Mouse (Mus musculus) midbrain, embryonic 15.5 days (tissue): ENCODE results near the gene Vgf. TPM values are rescaled to one million over a fixed set of nuclear protein-coding genes. Genes with fewer than 3 reads are reported as not detected.

Experiments used
- ATAC-seq: fragments of 200-750 bp; cut with Nextera tagmentation; replicated peaks from 2 replicates; pipeline ENCODE4 v1.8.0; 2017; ENCODE audit warnings: moderate TSS enrichment
- H3K27ac ChIP-seq: fragments of 300-500 bp; sonication (generic); 2 replicates; pipeline ENCODE4 v1.5.1; 2015; ENCODE audit warnings: mild to moderate bottlenecking, inconsistent platforms
- H3K27me3 ChIP-seq: fragments of 300-500 bp; sonication (generic); replicated peaks from 2 replicates; pipeline ENCODE4 v1.6.1; 2015; ENCODE audit warnings: inconsistent platforms
- H3K36me3 ChIP-seq: fragments of 300-500 bp; sonication (generic); replicated peaks from 2 replicates; pipeline ENCODE4 v1.6.1; 2015; ENCODE audit warnings: inconsistent platforms
- H3K4me1 ChIP-seq: fragments of 300-500 bp; sonication (generic); 2 replicates; pipeline ENCODE4 v1.6.1; 2015; ENCODE audit warnings: inconsistent platforms
- H3K4me2 ChIP-seq: fragments of 300-500 bp; sonication (generic); 2 replicates; pipeline ENCODE4 v1.6.1; 2015; ENCODE audit warnings: inconsistent platforms, mild to moderate bottlenecking, moderate library complexity
- H3K4me3 ChIP-seq: fragments of 300-500 bp; sonication (generic); 2 replicates; pipeline ENCODE4 v1.5.1; 2015; ENCODE audit warnings: mild to moderate bottlenecking, inconsistent platforms
- H3K9ac ChIP-seq: fragments of 300-500 bp; sonication (generic); 2 replicates; pipeline ENCODE4 v1.6.1; 2015; ENCODE audit warnings: mild to moderate bottlenecking, inconsistent platforms
- H3K9me3 ChIP-seq: fragments of 300-500 bp; sonication (generic); 2 replicates; pipeline ENCODE4 v1.6.1; 2016; ENCODE audit warnings: inconsistent platforms
- WGBS: fragments of 180-500 bp; shearing (Covaris S2); methylation state at CpG from one replicate; pipeline ENCODE4 v1.1.7; 2015; ENCODE audit warnings: mixed read lengths; 5-methylcytosine and 5-hydroxymethylcytosine counted together
- microRNA counts: library from miRNA; unstranded; fragments of <30 nt; microRNA quantifications from one replicate; lab custom pipeline; 2016
- microRNA-seq: library from miRNA; unstranded; fragments of <30 nt; microRNA quantifications from one replicate; pipeline ENCODE4, GENCODE M21; 2016
- polyA plus RNA-seq: library from polyadenylated mRNA; unstranded; fragments of >200 nt; fragmentation: Nextera tagmentation; extraction: Ambion mirVana; gene quantifications from 2 replicates; pipeline ENCODE4 v1.2.1, GENCODE M21; 2015

Gene Vgf
- polyA plus RNA-seq, 1 experiment from 2014 or later: 9.9 TPM

GRCm38 (mm10) chr5:137075726-137076125 lies 49.5 kb downstream of the Vgf start:
- Histone ChIP-seq H3K4me2 (no peak overlapping the region), H3K9me3 (no peaks in the 10 kb centered on the region), H3K27ac (no peak overlapping the region), H3K27me3 (no peaks in the 10 kb centered on the region), H3K36me3 (no peaks in the 10 kb centered on the region), H3K4me1 (peaks cover 19% of the 10 kb centered on the region), H3K4me3 (no peak overlapping the region), H3K9ac (no peak overlapping the region)
- no peak for ATAC-seq
- WGBS: 65% methylated on average over 6 of the region's 6 CpGs

DNA sequence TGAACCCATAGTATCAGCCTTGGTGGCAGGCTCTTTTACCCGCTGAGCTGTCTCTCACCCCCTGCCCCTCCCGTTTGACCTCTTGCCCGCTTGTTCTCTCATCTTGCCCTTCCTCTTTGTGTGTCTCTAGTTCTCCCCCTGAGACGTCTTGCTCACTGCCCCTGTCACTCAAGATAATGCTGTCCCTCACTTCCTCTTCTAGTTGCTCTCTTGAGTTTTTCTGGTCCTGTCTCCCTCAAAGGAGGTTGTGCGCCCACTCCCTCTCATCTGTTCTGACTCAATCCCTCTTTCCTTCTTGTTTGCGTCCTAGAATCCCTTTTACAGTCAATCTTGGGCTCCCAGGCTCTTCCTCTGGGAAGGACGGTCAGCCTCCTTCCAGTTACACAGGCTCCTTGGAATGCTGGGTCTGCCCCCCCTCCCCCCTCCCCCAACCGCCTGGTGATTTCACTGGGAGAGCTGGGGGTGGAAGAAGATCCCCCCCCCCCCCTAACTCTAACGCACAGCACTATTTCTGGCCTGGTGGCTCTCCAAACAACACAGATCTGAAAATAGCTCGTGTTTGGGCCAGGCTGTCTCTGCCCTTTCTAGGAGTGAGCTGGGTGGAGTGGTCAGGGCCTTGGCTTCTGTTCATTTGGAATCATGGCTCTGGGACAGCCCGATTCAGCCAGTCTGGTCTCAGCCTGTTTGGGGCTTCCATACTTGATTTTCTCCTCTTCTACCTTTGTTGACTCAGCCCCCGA lies 50.2 kb downstream of the Vgf start:
- Histone ChIP-seq H3K4me1 (peaks cover 19% of the 10 kb centered on the region), H3K9ac (no peak overlapping the region), H3K27me3 (no peaks in the 10 kb centered on the region), H3K4me2 (no peak overlapping the region), H3K4me3 (no peak overlapping the region), H3K36me3 (no peaks in the 10 kb centered on the region), H3K9me3 (no peaks in the 10 kb centered on the region), H3K27ac (no peak overlapping the region)
- ATAC-seq: no peak
- WGBS: 43% methylated on average over 11 of the region's 12 CpGs

GRCm38 (mm10) chr5:137077187-137077586 lies 51.0 kb downstream of the Vgf start:
- Histone ChIP-seq H3K4me2 (no peak overlapping the region), H3K4me1 (peaks cover 13% of the 10 kb centered on the region), H3K9me3 (no peaks in the 10 kb centered on the region), H3K36me3 (no peaks in the 10 kb centered on the region), H3K27me3 (no peaks in the 10 kb centered on the region), H3K27ac (no peak overlapping the region), H3K4me3 (no peak overlapping the region), H3K9ac (no peak overlapping the region)
- WGBS: 89% methylated on average over 7 of the region's 7 CpGs
- no peak for ATAC-seq

DNA sequence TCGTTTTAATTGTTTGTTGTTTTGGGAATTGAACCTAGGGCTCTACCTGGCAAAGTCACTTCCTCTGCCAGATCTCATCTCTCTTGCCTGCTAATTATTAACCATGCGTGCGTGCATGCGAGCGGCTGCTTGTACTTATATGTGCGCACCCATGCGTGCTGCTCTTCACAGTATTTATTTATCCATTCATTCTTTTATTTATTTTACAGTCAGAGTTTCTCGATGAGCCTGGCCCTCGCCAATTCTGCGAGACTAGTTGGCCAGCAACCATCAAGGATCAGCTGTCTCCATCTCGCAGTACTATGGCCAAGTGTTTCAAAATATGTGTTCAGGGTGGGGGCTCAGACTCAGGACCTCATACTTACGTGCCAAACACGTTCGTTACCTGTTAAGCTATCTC lies 51.8 kb downstream of the Vgf start:
- no peaks in the 10 kb centered on the region for H3K36me3 ChIP-seq
- no peaks in the 10 kb centered on the region for H3K27me3 ChIP-seq
- WGBS: 88% methylated on average over 14 of the region's 14 CpGs
- no peak for ATAC-seq
- no peaks in the 10 kb centered on the region for H3K9me3 ChIP-seq
- no peak overlapping the region for H3K4me2 ChIP-seq
- no peak overlapping the region for H3K9ac ChIP-seq
- H3K27ac ChIP-seq: no peak overlapping the region
- H3K4me1 ChIP-seq: peaks cover 7% of the 10 kb centered on the region
- no peak overlapping the region for H3K4me3 ChIP-seq

DNA sequence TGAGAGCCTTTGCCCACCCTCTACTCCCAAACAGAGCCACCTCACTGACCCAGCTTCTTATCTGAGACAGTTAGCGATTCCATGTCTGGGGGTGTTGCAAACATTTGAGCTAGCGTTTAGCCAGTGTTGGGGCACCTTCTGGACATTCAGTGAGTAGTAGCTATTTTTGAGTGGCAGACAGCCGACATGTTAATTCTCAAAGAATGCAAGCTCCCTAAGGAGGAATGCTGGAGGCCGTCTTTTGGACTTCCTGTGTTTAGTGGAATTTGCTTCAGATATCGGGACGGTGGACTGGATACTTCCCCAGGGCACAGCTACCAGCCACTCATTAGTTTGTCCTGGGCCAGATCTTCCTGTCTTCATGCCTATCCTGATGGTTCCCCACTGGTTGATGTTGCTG lies 52.4 kb downstream of the Vgf start:
- Histone ChIP-seq H3K27ac (no peak overlapping the region), H3K9ac (no peak overlapping the region), H3K27me3 (no peaks in the 10 kb centered on the region), H3K9me3 (no peaks in the 10 kb centered on the region), H3K36me3 (no peaks in the 10 kb centered on the region), H3K4me1 (peaks cover 7% of the 10 kb centered on the region), H3K4me2 (no peak overlapping the region), H3K4me3 (no peak overlapping the region)
- WGBS: 73% methylated on average over 6 of the region's 6 CpGs
- ATAC-seq: no peak

GRCm38 (mm10) chr5:137079849-137080248 lies 53.7 kb downstream of the Vgf start:
- no peak overlapping the region for H3K4me2 ChIP-seq
- 61% methylated on average over 5 of the region's 5 CpGs for WGBS
- H3K36me3 ChIP-seq: no peaks in the 10 kb centered on the region
- H3K9me3 ChIP-seq: no peaks in the 10 kb centered on the region
- H3K4me1 ChIP-seq: no peaks in the 10 kb centered on the region
- no peak overlapping the region for H3K4me3 ChIP-seq
- no peaks in the 10 kb centered on the region for H3K27me3 ChIP-seq
- no peak for ATAC-seq
- no peak overlapping the region for H3K9ac ChIP-seq
- no peak overlapping the region for H3K27ac ChIP-seq

MicroRNAs encoded within 50 kb of the gene (microRNA counts, 519-probe panel; counts per million panel counts)
- not detected for microRNA mmu-miR-702 (lab: Ali Mortazavi, UCI)

Small RNA genes within 50 kb of the gene (microRNA-seq; reads per million reads assigned to microRNA genes)
- 90.1 reads per million, percentile 53 among the genes with 10 or more reads in this experiment for gene Mir702

Other genes starting within 250 kb of the Vgf start
- 31.6 and 34.3 TPM in 2 replicates for gene Col26a1, start 143.2 kb upstream of the Vgf start, polyA plus RNA-seq
- gene Ift22, start 118.2 kb upstream of the Vgf start, polyA plus RNA-seq: 125 and 132 TPM in 2 replicates
- 357 and 367 TPM in 2 replicates for gene Fis1, start 73.1 kb upstream of the Vgf start, polyA plus RNA-seq
- gene Cldn15, start 59.8 kb upstream of the Vgf start, polyA plus RNA-seq: 0.18 and 0.36 TPM in 2 replicates
- gene Plod3, start 39.4 kb upstream of the Vgf start, polyA plus RNA-seq: 38.9 and 44.1 TPM in 2 replicates
- 131 and 132 TPM in 2 replicates for gene Znhit1, start 38.4 kb upstream of the Vgf start, polyA plus RNA-seq
- gene Ap1s1, start 19.7 kb downstream of the Vgf start, polyA plus RNA-seq: 284 TPM in 2 replicates
- 0.34 and 0.41 TPM in 2 replicates for gene Serpine1, start 45.9 kb downstream of the Vgf start, polyA plus RNA-seq
- 1.9 and 2.5 TPM in 2 replicates for gene Trim56, start 89.8 kb downstream of the Vgf start, polyA plus RNA-seq
- gene Muc3, start 122.9 kb downstream of the Vgf start, polyA plus RNA-seq: not detected in 2 replicates
- 0.40 TPM in 1 of 2 replicates, not detected in the other for gene Muc3a, start 186.0 kb downstream of the Vgf start, polyA plus RNA-seq